Mouse (Mus musculus) bone marrow, adult 2 months (tissue): ENCODE data around the gene Wrap53. TPM values are rescaled to one million over a fixed set of nuclear protein-coding genes. Genes with fewer than 3 reads are reported as not detected.

Experiments used
- H3K27ac ChIP-seq: fragments of 200-500 bp; 2 replicates; pipeline ENCODE4 v1.5.1; 2012; ENCODE audit warnings: low read depth, mild to moderate bottlenecking, control low read depth, inconsistent platforms, low read length; ENCODE audit not compliant: control insufficient read depth, poor library complexity, insufficient read depth
- H3K4me1 ChIP-seq: fragments of 200-500 bp; 2 replicates; pipeline ENCODE4 v1.6.1; 2011; ENCODE audit warnings: low read length; ENCODE audit not compliant: control insufficient read depth, insufficient read depth
- H3K4me3 ChIP-seq: fragments of 200-500 bp; replicated peaks from 2 replicates; pipeline ENCODE3; 2011; ENCODE audit warnings: mild to moderate bottlenecking, low read depth, low read length, control low read depth; ENCODE audit not compliant: control insufficient read depth
- CTCF ChIP-seq: fragments of 200-500 bp; IDR thresholded peaks from 2 replicates; pipeline ENCODE4 v1.5.1; 2011; ENCODE audit warnings: low read length, control low read depth; ENCODE audit not compliant: control insufficient read depth, insufficient read depth
- POLR2A ChIP-seq: fragments of 200-500 bp; IDR thresholded peaks from 2 replicates; pipeline ENCODE4 v1.6.1; 2011; ENCODE audit warnings: low read depth, mild to moderate bottlenecking, control low read depth, low read length, borderline replicate concordance; ENCODE audit not compliant: control insufficient read depth
- WGBS: fragments of 180-500 bp; shearing (Covaris S2); methylation state at CpG from one replicate; pipeline ENCODE4 v1.1.7; 2018; 5-methylcytosine and 5-hydroxymethylcytosine counted together
- polyA plus RNA-seq: library from polyadenylated mRNA; stranded (reverse); fragments of >200 nt; gene quantifications from 2 replicates; pipeline ENCODE4 v1.2.4, GENCODE M21; 2011; ENCODE audit warnings: low replicate concordance; ENCODE audit not compliant: missing spikeins, insufficient read depth, insufficient read length

Gene Wrap53
- polyA plus RNA-seq, 1 experiment = 36.2 TPM

- H3K4me1 ChIP-seq = no peaks in the 10 kb centered on the region; the same call in none of the 2 replicates
- no peak overlapping the region for H3K4me3 ChIP-seq
- no peak for TF ChIP-seq CTCF
- TF ChIP-seq POLR2A = no peak
- H3K27ac ChIP-seq = 0 out of 2 replicates have a peak overlapping the region, but pooled peaks have one; percentile 19
- 74% methylated on average over 7 of the region's 7 CpGs for WGBS
These were observed 12.0 kb upstream of the Wrap53 start for GRCm38 (mm10) chr11:69591899-69592637.

DNA sequence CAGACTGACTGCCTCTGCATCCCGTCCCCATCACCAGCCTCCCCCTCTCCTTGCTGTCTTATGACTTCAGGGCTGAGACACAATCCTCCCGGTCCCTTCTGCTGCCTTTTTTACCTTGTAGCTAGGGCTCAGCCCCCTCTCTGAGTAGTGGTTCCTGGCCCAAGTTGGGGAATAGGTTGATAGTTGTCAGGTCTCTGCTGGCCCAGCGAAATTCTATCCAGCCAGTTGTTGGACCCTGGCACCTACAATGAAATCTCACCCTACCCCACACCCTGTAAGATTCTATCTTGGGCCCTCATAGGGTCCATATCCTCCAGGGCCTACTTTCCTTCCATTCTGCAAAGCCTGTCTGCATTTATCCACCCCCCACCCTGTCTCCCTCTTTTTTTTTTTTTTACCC is 11.4 kb upstream of the Wrap53 start:
- Histone ChIP-seq H3K4me1 (no peaks in the 10 kb centered on the region; the same call in none of the 2 replicates), H3K4me3 (no peak overlapping the region), H3K27ac (no peak overlapping the region)
- 82% methylated on average over 3 of the region's 3 CpGs for WGBS
- no peak for TF ChIP-seq POLR2A
- no peak for TF ChIP-seq CTCF

DNA sequence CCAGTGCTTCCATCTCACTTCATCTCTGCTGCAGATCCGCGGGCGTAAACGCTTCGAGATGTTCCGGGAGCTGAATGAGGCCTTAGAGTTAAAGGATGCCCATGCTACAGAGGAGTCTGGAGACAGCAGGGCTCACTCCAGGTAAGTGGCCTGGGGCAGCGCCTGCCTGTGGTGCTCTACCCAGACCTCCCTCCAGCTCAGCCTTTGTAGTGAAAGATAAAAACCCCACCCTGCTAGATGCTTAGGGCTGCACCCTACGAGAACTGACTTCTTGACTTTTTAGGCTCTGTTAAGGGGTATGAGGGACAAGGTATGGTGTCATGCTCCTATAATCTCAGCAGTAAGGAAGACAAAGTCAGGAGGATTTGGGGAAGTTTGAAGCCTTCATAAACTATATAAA is 10.6 kb upstream of the Wrap53 start:
- H3K27ac ChIP-seq = no peak overlapping the region
- TF ChIP-seq CTCF (no peak), POLR2A (no peak)
- H3K4me1 ChIP-seq = peaks cover 1% of the 10 kb centered on the region
- H3K4me3 ChIP-seq = no peak overlapping the region
- WGBS = 87% methylated on average over 8 of the region's 8 CpGs

- H3K27ac ChIP-seq = peak overlapping the region; percentile 68
- no peak for TF ChIP-seq POLR2A
- no peak for TF ChIP-seq CTCF
- WGBS = 70% methylated on average over 22 of the region's 22 CpGs
- H3K4me1 ChIP-seq = peaks cover 4% of the 10 kb centered on the region
- no peak overlapping the region for H3K4me3 ChIP-seq
These were observed 9.3 kb upstream of the Wrap53 start for GRCm38 (mm10) chr11:69589207-69589834.

- Histone ChIP-seq H3K4me1 (peaks cover 4% of the 10 kb centered on the region), H3K27ac (peak overlapping the region; percentile 38), H3K4me3 (no peak overlapping the region)
- no peak for TF ChIP-seq CTCF
- WGBS = 30% methylated on average over 7 of the region's 7 CpGs
These were observed 5.8 kb upstream of the Wrap53 start for GRCm38 (mm10) chr11:69585718-69586325.

DNA sequence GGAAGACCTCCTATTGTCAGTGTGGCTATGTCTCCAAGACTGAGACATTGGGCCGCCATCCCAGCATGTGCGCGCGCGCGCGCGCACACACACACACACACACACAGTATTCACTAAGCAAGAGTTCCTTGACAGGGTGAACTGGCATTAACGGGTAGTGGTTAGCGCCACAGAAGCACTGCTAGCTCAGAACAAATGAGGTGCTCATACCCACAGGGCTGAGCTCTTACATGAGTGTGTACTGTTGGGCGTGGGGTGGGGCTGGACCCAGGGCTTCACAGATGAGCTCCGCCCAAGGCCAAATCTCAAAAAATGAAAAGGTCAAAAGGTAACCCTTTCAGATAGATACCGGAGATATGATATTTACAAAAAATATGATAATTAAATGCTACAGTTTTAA is 4.9 kb upstream of the Wrap53 start:
- Histone ChIP-seq H3K4me1 (peaks cover 4% of the 10 kb centered on the region), H3K4me3 (no peak overlapping the region), H3K27ac (peak overlapping the region; percentile 42; the same call in 1 of the 2 replicates)
- 88% methylated on average over 13 of the region's 13 CpGs for WGBS
- no peak for TF ChIP-seq POLR2A
- TF ChIP-seq CTCF = no peak

- H3K4me1 ChIP-seq = peaks cover 4% of the 10 kb centered on the region; the same call in 1 of the 2 replicates
- TF ChIP-seq CTCF = no peak
- TF ChIP-seq POLR2A = no peak
- WGBS = 78% methylated on average over 7 of the region's 7 CpGs
These were observed 4.0 kb upstream of the Wrap53 start for GRCm38 (mm10) chr11:69584008-69584407.

DNA sequence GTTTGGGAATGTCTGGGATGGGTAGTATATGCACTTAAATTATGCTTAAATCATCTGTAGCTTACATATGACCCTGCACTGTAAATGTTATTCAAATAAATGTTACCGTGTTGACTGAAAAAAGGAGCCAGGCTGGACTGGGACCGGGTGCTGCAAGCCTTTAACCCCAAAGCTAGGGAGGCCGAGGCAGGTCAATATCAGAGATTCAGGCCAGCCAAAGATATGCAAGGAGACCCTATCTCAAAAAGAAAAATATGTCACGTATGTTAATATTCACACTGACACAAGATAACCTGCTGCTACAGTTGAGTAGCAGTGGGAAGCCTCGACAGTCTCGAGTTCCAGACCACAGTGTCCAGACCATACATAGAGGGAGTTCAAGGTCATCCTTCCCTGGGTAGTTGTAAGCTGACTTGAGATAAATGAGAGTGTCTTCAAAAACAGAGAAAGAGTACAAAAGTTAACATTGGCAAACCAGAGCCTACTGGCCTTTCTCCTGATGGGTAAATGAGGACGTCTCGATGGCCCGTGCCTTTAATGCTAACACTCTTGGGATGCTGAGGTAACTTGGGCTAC is 2.3 kb upstream of the Wrap53 start:
- TF ChIP-seq CTCF (no peak), POLR2A (no peak)
- H3K4me3 ChIP-seq = no peak overlapping the region
- peaks cover 4% of the 10 kb centered on the region; the same call in 1 of the 2 replicates for H3K4me1 ChIP-seq
- WGBS = 56% methylated on average over 9 of the region's 9 CpGs
- H3K27ac ChIP-seq = no peak overlapping the region

More at GRCm38 (mm10) chr11:69584008-69584407, 4.0 kb upstream of the Wrap53 start:
- no peak overlapping the region for H3K4me3 ChIP-seq
- H3K27ac ChIP-seq = no peak overlapping the region
